Mouse (Mus musculus): ENCODE results near the gene Aff1. TPM values are rescaled to one million over a fixed set of nuclear protein-coding genes. Genes with fewer than 3 reads are reported as not detected.

The Aff1 gene
- total and polyA plus RNA-seq, 3 experiments: 16.6 to 152 (median 51.3) TPM

DNA sequence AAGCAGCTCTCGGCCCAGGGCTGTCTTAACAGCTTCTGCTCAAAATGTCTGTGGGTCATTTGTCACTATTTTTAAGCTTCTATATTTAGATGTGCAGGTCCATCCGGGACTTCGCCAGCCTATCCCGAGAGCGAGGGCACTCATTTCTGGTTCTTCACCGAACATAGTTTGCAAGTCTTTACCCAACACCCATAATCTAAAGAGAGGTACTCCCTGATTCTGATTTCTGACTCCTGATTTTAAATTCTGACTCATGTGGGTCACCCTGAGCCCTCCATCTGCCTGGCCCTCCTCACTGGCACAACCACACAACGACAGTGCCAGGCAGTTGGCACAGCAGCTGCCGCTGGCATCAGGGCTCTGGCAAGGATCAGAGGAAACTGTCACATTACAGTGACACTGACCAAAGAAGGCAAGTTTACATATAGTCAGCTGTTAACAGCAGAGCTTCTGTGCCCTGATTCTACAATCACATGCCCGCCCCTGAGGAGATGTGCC lies 97.5 kb downstream of the Aff1 start:
- Histone ChIP-seq H3K9me3 (replicated peaks) (no peaks in the 10 kb centered on the region), H3K27me3 (ENCODE audit: insufficient read depth, low read length) (no peaks in the 10 kb centered on the region), H3K4me1 (ENCODE audit: insufficient read depth, low read depth, low read length) (peaks cover 9% of the 10 kb centered on the region; the same call in 1 of the 2 replicates), H3K4me3 (ENCODE audit: low read depth, low read length) (no peak overlapping the region), H3K36me3 (replicated peaks) (peaks cover 89% of the 10 kb centered on the region)
- ATAC-seq (ENCODE audit: extremely low read depth, insufficient number of reproducible peaks, low FRiP score, poor library complexity, severe bottlenecking) (no peak), DNase-seq (ENCODE audit: low spot score) (no peak)
- TF ChIP-seq GATA2 (IDR thresholded peaks at IDR 0.05; ENCODE audit: borderline replicate concordance, low read depth, low read length) (no peak), CTCF (IDR thresholded peaks at IDR 0.05; ENCODE audit: low read depth, low read length) (no peak), GATA1 (IDR thresholded peaks at IDR 0.05; ENCODE audit: borderline replicate concordance, low read length) (no peak), POLR2AphosphoS5 (IDR thresholded peaks at IDR 0.05; ENCODE audit: insufficient replicate concordance, low read depth, low read length) (no peak)

DNA sequence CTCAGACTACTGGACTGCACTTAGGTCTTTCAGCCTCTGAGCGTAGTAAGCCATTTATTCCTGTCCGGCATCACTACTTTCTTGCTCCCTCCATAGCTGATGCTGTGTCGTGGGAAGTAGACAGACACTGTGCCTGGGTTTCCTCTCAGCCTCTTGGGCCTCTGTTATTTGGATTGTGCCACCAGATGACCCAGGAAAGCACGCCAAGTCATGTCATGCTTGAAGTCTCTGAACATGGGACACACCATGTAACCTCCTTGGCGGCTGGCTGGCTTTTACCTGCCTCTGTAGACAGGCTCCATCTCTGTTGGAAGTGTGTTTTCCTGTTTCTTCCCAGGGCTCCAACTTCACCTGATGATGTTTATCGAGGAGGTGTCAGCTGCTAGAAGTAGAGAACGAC lies 99.6 kb downstream of the Aff1 start:
- peaks cover 88% of the 10 kb centered on the region for H3K36me3 ChIP-seq (replicated peaks)
- H3K4me1 ChIP-seq (ENCODE audit: insufficient read depth, low read depth, low read length): peaks cover 10% of the 10 kb centered on the region; the same call in 1 of the 2 replicates
- ATAC-seq (ENCODE audit: extremely low read depth, insufficient number of reproducible peaks, low FRiP score, poor library complexity, severe bottlenecking) (no peak), DNase-seq (ENCODE audit: low spot score) (no peak)
- no peak overlapping the region for H3K4me3 ChIP-seq (ENCODE audit: low read depth, low read length)
- no peaks in the 10 kb centered on the region for H3K27me3 ChIP-seq (ENCODE audit: insufficient read depth, low read length)
- TF ChIP-seq GATA2 (IDR thresholded peaks at IDR 0.05; ENCODE audit: borderline replicate concordance, low read depth, low read length) (no peak), CTCF (IDR thresholded peaks at IDR 0.05; ENCODE audit: low read depth, low read length) (no peak), TAL1 (conservative IDR thresholded peaks at IDR 0.05; ENCODE audit: low read depth, low read length) (no peak), GATA1 (IDR thresholded peaks at IDR 0.05; ENCODE audit: borderline replicate concordance, low read length) (no peak)
- no peaks in the 10 kb centered on the region for H3K9me3 ChIP-seq (replicated peaks)

DNA sequence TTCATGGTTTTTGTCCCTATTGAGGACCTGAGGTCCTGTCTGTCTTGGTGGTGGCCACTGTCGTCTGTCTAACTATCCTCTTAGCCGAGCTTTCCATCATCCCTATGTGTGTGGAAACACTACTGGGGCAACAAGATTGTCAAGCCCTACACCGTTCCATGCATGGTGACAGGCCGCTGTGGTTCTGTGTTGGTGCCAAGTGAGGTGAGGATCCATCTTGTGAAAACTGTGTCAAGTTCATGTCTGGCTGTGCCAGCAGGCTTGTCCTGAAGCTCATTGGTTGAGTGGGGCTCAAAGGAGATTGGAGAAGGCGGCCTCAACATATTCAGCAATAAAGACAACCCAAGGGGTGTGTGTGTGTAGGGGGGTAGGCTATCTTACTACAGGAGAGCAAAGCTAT lies 102.9 kb downstream of the Aff1 start:
- Histone ChIP-seq H3K27me3 (ENCODE audit: insufficient read depth, low read length) (no peaks in the 10 kb centered on the region), H3K4me1 (ENCODE audit: insufficient read depth, low read depth, low read length) (peaks cover 11% of the 10 kb centered on the region; the same call in 1 of the 2 replicates), H3K9me3 (replicated peaks) (no peaks in the 10 kb centered on the region), H3K4me3 (ENCODE audit: low read depth, low read length) (no peak overlapping the region), H3K36me3 (replicated peaks) (peaks cover 84% of the 10 kb centered on the region)
- no peak for ATAC-seq (ENCODE audit: extremely low read depth, insufficient number of reproducible peaks, low FRiP score, poor library complexity, severe bottlenecking)
- no peak for TF ChIP-seq POLR2AphosphoS5 (IDR thresholded peaks at IDR 0.05; ENCODE audit: insufficient replicate concordance, low read depth, low read length)
- no peak for TF ChIP-seq GATA2 (IDR thresholded peaks at IDR 0.05; ENCODE audit: borderline replicate concordance, low read depth, low read length)
- no peak for TF ChIP-seq GATA1 (IDR thresholded peaks at IDR 0.05; ENCODE audit: borderline replicate concordance, low read length)
- no peak for TF ChIP-seq TAL1 (conservative IDR thresholded peaks at IDR 0.05; ENCODE audit: low read depth, low read length)
- no peak for TF ChIP-seq CTCF (IDR thresholded peaks at IDR 0.05; ENCODE audit: low read depth, low read length)
- no peak for DNase-seq (ENCODE audit: low spot score)

DNA sequence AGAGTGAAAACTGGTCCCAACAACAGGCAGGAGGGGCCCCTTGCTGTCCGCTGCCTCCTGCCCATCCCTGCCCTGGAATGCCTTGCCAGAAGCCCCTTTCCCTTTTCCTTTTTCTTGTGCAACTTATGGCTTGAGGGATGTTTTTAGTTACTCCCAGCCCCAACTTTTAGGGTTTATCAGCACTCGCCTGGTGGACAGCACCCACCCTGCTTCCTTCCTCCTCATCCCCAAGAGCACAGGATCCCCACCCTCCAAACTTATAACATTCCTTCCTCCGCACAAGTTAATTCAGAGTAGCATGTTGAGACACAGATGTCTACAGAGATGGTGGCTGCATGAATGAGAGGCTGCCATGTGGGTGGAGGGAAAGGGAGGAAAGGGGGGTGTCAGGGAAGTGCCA lies 103.9 kb downstream of the Aff1 start:
- ATAC-seq (ENCODE audit: extremely low read depth, insufficient number of reproducible peaks, low FRiP score, poor library complexity, severe bottlenecking) (no peak), DNase-seq (ENCODE audit: low spot score) (no peak)
- no peaks in the 10 kb centered on the region for H3K9me3 ChIP-seq (replicated peaks)
- no peak for TF ChIP-seq GATA2 (IDR thresholded peaks at IDR 0.05; ENCODE audit: borderline replicate concordance, low read depth, low read length)
- no peak for TF ChIP-seq TAL1 (conservative IDR thresholded peaks at IDR 0.05; ENCODE audit: low read depth, low read length)
- no peak for TF ChIP-seq POLR2AphosphoS5 (IDR thresholded peaks at IDR 0.05; ENCODE audit: insufficient replicate concordance, low read depth, low read length)
- TF ChIP-seq GATA1 (IDR thresholded peaks at IDR 0.05; ENCODE audit: borderline replicate concordance, low read length): no peak
- TF ChIP-seq CTCF (IDR thresholded peaks at IDR 0.05; ENCODE audit: low read depth, low read length): no peak
- peaks cover 11% of the 10 kb centered on the region; the same call in 1 of the 2 replicates for H3K4me1 ChIP-seq (ENCODE audit: insufficient read depth, low read depth, low read length)
- H3K4me3 ChIP-seq (ENCODE audit: low read depth, low read length): no peak overlapping the region
- H3K27me3 ChIP-seq (ENCODE audit: insufficient read depth, low read length): no peaks in the 10 kb centered on the region
- peaks cover 83% of the 10 kb centered on the region for H3K36me3 ChIP-seq (replicated peaks)

DNA sequence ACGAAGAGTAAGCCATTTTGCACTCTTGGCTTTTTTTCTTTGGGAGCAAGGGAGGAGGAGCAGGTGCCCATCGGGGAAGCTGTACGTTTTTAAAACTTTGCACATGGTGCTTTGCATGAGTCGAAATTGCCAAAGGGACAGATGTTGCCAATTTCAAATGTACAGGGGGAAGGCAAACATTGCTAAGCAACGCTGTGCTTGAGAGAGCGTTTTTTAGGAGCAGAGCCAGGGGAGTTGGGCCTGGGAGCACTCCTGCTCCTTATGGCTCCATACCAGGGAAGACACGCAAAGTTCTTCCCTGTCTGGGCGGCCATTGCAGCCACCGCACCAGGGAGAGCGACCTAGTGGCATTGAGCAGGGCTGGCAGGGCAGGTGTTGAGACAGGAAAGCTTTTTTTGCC lies 105.6 kb downstream of the Aff1 start:
- H3K4me1 ChIP-seq (ENCODE audit: insufficient read depth, low read depth, low read length): peaks cover 8% of the 10 kb centered on the region; the same call in 1 of the 2 replicates
- no peak for DNase-seq (ENCODE audit: low spot score)
- ATAC-seq (ENCODE audit: extremely low read depth, insufficient number of reproducible peaks, low FRiP score, poor library complexity, severe bottlenecking): no peak
- H3K4me3 ChIP-seq (ENCODE audit: low read depth, low read length): no peak overlapping the region
- no peak for TF ChIP-seq GATA2 (IDR thresholded peaks at IDR 0.05; ENCODE audit: borderline replicate concordance, low read depth, low read length)
- no peak for TF ChIP-seq TAL1 (conservative IDR thresholded peaks at IDR 0.05; ENCODE audit: low read depth, low read length)
- TF ChIP-seq POLR2AphosphoS5 (IDR thresholded peaks at IDR 0.05; ENCODE audit: insufficient replicate concordance, low read depth, low read length): no peak
- no peak for TF ChIP-seq CTCF (IDR thresholded peaks at IDR 0.05; ENCODE audit: low read depth, low read length)
- no peak for TF ChIP-seq GATA1 (IDR thresholded peaks at IDR 0.05; ENCODE audit: borderline replicate concordance, low read length)
- H3K9me3 ChIP-seq (replicated peaks): no peaks in the 10 kb centered on the region
- peaks cover 78% of the 10 kb centered on the region for H3K36me3 ChIP-seq (replicated peaks)
- H3K27me3 ChIP-seq (ENCODE audit: insufficient read depth, low read length): no peaks in the 10 kb centered on the region

DNA sequence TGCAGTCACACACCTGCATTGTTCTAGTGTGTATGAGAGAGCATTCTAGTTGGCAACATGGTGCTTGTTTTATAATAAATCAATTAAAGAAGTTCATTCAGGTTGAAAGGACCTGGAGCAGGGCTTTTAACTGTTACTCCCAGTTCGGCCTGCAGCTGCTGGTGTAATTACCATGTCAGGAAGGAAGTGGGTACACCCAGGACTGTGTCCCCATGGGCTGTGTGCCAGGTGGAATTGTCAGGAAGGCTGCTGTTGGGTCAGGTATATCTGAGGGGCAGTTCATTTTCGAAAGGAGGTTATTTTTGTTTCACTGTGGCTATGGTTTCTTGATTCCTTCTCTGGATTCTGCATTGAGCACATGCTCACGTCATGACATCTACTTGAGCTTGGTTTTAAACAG lies 107.3 kb downstream of the Aff1 start:
- DNase-seq (ENCODE audit: low spot score): no peak
- Histone ChIP-seq H3K36me3 (replicated peaks) (peaks cover 73% of the 10 kb centered on the region), H3K27me3 (ENCODE audit: insufficient read depth, low read length) (no peaks in the 10 kb centered on the region), H3K4me3 (ENCODE audit: low read depth, low read length) (no peak overlapping the region), H3K9me3 (replicated peaks) (no peaks in the 10 kb centered on the region), H3K4me1 (ENCODE audit: insufficient read depth, low read depth, low read length) (peaks cover 9% of the 10 kb centered on the region; the same call in 1 of the 2 replicates)
- no peak for TF ChIP-seq CTCF (IDR thresholded peaks at IDR 0.05; ENCODE audit: low read depth, low read length)
- TF ChIP-seq GATA1 (IDR thresholded peaks at IDR 0.05; ENCODE audit: borderline replicate concordance, low read length): no peak
- TF ChIP-seq GATA2 (IDR thresholded peaks at IDR 0.05; ENCODE audit: borderline replicate concordance, low read depth, low read length): no peak
- TF ChIP-seq TAL1 (conservative IDR thresholded peaks at IDR 0.05; ENCODE audit: low read depth, low read length): no peak
- no peak for TF ChIP-seq POLR2AphosphoS5 (IDR thresholded peaks at IDR 0.05; ENCODE audit: insufficient replicate concordance, low read depth, low read length)
- ATAC-seq (ENCODE audit: extremely low read depth, insufficient number of reproducible peaks, low FRiP score, poor library complexity, severe bottlenecking): no peak
